Mouse (Mus musculus): ENCODE results near the gene Phpt1.

Gene Phpt1

DNA sequence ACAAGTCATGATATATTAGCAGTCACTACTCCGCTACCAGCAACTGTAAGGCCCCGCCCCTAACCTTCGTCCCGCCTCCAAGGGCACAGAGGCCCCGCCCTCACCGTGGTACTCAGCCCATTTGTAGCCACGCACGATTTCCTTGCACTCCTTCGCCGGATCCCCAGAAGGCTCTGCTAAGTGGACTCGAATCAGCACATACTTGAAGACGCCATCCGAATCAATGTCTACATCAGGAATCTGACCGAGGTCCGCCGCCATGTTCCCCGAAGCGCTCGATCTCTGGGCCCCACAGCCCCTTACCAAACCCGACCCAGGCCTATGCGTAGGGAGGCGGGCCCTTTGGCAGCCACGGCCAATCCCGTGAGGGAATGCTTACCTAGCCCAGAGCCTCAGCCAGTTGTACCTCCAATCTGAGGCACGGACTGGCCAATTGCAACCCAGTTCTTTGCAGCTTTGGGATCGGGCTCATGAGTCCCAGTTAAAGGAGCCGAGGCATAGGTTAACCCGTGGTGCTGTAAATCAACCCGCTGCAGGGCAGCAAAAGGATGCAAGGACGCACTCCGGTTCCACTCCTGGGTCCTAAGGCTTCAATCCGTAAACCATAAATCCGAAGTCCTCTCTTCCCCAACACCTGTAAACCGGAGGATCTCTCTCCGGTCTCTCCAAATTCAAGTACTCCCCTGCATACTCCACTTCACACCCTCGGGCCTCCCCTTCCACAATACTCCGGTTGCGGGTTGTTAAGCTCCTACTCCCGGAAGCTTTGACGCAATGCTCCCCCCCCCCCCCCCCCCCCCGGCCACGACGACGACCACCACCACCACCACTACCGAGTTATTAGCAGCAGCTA is at the start of gene Phpt1, which contains the start of gene Mamdc4:
Gene Phpt1 (minus strand): TSS at position 646 of the 853 bp plus-strand sequence.
Gene Mamdc4 (minus strand): TSS at position 267 of the 853 bp plus-strand sequence.
- peak; percentile 94 for DNase-seq (ENCODE audit: low spot score)

DNA sequence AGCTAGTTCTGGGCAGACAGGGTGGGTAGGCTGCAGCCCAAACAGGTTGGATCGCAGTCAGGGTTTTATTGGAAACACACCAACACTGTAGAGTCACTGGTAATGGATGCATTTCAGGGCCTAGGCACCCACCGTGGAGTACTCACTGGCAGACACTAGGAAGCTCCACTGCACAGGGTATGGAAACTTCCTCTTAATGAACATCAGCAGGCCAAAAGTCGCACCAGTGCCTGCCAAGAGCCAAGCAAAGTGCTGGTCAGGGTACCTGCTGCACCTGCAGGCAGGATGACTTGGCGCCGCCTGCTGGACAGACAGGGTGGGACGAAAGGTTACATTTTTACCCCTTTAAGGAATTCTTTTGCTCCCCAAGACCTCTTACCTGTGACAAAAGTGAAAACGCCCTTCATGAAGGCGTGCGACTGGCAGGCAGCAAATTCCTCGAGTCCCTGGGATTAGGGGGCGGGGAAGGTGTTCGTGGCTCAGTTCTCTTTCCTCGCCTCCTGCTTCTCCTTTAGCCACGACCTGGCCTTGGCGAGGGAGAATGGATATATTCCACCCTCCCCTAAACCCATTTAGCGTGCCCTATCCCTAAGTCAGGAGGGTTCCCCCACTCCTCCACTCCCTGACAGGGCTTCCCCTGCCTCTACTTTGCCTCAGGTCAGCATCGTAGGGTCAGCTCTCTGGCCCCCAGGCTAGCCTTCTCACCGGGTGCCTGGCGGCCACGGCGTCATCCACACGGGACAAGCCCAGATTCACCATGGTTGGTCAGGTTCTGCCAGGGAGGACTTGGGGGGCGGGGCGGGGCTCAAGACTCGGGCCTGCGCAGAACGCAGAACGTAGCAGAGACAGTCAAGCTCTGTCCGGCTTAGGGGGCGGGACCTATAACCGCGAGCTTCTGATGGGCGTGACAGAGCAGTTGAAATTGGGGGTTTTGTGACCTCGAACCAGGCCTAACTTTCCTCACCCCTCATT is 46.5 kb upstream of the Phpt1 start, which contains the start of gene Tmem141:
Gene Tmem141 (minus strand): TSS at position 777 of the 972 bp plus-strand sequence.
- DNase-seq (ENCODE audit: low spot score): peak; percentile 50

DNA sequence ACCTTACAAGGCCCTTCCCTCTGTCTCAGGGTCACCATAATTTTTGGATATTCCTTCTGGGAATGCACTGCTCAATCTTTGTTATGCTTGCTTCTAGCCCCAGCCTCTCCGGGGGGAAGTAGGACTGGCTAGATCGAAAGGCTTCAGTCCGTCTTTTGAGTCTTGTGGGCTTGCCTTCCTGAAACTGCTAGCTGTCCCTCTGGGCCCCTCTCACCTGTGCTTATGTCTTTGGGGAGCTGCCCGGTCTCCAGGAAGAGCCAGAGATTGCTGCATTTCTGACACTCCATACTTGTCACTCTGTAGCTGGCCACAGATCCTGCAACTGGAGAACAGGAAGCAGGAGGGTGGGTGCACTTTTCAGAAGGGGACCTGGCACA is 45.8 kb upstream of the Phpt1 start:
- DNase-seq (ENCODE audit: low spot score): no peak

DNA sequence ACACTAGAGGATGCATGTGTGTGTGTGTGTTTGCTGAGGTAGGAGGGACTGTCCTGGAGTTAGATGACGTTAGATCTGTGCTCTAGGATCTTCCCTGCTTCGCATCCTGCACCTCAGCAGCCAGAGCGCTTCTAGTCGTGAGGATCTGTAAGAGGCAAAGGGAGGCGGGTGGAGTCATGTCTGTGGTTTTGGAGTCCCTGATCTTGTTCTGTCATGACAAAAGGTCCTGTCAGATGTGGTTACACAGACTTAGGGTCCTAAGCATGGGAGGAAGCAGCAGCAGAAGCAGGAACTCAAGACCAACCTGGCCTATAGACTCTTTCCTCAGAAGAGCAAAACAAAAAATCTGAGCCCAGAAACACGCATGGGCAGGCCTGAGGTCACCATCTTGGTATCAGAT is 45.4 kb upstream of the Phpt1 start:
- DNase-seq (ENCODE audit: low spot score): peak; percentile 65

DNA sequence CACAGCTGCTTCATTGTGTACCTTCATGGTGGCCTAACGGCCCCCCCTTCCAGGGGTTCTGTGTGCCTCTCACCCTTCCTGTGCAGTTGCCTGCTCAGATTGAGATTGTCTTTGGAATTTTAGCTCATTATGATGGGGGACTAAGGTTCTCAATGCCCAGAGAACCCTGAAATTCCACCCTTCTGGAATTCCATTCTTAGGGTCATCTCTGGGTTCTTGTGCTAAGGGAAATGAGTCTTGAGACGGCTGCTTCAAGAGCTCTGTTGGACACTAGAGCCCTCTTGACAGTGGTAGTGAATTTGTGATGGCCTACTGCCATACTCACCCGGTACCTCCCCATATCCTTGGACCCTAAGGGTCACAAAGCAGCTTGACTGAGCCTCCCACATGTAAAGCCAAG is 42.6 kb upstream of the Phpt1 start, which contains the start of gene Ccdc183:
Gene Ccdc183 (minus strand): TSS at position 101 of the 400 bp plus-strand sequence.
- DNase-seq (ENCODE audit: low spot score): no peak

DNA sequence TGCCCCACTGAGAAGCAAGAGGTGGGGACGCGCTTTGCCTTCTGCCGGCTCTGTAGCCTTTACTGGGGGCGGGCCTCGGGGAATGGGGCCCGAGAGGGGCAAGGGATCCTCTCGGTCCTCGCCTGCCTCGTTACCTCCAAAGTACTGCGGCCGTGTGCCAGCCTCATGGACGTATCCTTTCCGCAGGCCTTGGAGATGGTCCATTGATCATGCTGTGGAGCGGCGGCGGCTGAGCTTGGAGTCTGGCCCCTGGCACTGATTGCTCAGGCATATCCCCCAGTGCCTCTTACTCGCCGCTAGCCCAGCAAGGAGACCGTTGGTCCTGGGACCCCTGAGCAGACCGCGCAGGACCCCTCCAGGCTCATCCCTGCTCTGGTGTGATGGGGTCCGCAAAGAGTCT is 41.4 kb upstream of the Phpt1 start:
- no peak for DNase-seq (ENCODE audit: low spot score)

DNA sequence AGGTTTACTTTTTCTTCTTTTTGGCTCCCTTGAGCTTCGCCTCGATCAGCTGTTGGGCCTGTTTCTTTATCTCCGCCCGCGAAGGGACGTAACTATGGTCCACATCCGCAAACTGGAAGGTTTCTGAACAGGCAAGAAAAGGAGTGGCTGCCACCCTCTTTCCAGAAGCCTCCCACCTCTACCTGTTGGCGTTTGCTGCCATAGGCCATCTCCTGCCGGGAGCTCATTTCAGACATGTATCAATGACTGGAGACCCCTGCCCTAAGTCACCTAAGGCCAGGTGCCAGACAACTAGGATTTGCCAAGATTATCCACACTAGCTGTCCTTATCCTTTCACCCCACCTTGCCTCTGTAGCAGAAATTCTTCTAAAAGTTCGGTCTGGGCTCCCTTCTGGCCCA is 33.6 kb upstream of the Phpt1 start:
- no peak for DNase-seq (ENCODE audit: low spot score)

DNA sequence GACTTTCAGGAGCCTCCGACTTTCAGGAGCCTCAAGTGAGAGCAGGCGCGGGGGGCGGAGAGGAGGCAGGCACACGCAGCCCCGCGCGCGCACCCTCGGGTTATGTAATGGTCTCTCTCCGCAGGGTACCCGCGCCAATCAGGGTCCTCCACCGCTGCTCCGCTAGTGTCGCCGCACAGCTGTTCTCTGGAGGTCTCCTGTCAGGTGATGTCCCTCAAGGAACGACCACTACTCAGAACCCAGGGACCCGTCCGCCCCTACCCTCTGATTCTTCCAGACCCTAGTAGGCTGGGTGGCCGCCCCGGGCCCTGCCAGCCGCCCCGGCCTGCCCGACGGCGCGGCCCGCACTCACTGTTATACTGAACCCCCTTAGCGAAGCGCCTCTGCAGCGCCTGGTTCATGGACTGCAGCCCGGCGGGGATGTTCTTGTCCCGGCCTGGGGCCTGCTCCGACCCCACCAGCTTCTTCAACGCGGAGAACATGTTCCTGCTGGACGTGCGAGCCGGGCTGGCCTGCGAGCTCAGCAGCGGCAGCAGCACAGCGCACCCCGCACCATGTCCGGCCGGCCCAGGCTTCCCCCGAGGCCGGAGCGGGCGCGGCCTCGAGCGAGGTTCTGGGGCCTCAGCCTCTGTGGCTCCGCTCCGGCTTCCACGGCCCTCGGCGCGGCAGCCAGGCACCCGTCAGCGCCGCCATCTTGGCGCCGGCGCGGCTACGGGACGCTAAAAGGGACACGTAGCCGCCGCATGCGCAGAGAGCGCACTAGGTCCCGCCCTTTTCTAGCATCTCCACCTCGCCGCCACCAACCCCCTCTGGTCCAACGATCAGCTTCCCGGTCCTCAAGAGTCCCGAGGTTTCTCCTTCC is 33.0 kb upstream of the Phpt1 start, which contains the start of gene Rabl6:
Gene Rabl6 (minus strand): TSS at position 761 of the 862 bp plus-strand sequence.
- DNase-seq (ENCODE audit: low spot score): peak; percentile 86

DNA sequence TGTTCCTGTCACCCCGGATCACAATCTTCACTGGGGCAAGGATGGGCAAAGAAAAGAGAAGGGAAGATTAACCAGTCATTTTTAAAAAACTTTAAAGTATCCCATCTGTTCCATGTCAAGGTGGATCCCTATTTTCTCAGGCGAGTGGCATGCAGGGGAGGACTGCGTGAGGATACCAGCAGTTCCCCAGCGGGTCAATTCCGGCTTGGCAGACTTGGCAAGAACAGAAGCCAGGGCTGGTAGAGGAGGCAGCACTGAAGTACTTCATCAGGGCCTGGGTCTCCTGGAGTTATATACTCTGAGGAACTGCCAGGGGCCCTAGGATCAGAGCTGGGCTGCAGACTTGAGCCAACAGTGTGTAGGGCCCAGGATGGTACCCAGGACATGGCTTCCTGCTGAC is 27.5 kb upstream of the Phpt1 start:
- DNase-seq (ENCODE audit: low spot score): no peak

DNA sequence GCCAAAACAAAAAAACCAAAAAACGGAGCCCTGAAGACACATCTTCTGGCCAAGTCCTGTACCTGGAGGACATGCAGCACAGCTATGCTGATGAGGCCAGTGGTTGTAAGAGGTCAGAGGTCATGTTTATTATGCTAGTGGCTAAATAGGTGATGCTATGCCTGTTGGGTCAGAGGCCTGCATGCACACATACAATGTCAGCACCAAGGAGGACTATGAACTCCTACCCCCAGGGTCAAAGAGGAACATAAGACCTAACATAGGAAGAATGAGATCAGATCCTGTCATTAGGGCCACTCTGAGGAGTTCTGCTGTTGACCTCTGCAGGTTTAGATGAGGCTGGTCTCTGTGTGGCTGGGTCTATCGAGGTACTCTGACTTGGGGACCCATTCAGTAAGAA is 25.0 kb upstream of the Phpt1 start:
- no peak for DNase-seq (ENCODE audit: low spot score)

DNA sequence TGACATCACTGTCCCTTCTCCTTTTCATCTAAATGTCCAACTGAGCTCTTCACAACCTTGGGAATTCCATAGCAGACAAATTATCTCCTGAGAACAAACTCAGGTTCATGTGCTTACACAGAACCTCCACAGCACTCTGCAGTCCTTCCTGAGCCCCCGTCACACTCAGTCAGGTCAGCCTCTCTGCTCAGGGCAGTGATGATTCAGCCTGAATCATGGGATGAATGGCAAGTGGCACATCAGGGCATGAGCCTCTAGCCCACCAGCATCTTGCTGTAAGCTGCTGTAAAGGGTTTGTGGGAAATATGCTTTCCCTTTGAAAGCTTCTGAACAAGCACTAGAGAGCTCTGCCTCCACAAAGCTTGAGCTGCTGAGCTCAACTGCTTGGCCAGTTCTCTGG is 23.7 kb upstream of the Phpt1 start:
- DNase-seq (ENCODE audit: low spot score): no peak

DNA sequence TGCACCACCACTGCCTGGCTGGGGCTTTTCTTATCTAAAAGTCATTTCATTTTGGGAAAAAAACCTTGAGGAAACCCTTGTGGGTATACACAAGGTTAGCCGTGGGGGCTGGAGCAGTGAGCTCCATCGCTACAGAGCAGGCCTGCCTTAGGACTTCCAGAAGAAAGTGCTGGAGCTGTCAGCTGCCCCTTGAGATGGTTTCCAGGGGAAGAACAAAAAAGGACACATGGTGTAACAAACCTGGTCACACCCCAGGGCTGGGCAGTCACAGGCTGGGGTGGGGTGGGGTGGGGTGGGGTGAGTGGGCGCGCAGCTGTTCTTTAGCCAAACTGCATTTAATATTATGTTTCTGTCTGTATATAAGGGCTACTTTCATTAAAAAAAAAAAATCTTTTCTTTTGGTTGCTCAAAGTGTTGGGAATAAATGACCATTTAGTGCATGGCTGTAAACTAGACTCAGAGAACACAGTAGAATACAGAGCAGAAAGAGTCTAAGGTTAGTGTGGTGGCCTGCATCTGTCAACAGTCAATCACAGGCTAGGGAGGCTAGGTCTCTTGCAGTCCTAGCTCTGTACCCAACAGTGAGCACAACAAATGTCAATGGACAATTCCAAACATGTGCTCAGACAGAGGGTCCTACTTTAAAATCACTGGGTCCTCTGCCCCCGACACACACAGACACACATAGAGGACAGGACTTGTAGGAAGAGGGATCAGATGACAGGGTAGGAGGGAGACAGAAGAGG is 21.9 kb upstream of the Phpt1 start:
- no peak for DNase-seq (ENCODE audit: low spot score)

DNA sequence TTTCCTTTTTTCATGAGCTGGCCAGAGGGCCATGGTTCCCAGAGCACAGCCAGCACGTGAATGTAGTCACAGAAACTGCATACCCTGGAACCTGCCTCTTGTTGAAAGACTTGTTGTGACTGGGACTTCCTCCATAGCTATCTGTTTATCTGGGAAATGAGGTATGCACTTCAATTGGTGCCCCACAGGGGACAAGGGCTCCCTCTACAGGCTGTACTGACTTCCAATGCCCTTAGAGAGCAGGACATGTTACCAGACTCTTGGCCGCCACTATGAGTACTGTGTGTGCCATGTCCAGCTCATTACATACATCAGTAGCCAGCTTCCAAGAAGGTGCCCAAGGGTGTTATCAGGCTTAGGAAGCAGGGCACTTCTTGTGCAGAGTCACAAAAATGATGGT is 16.8 kb upstream of the Phpt1 start:
- peak; percentile 15 for DNase-seq (ENCODE audit: low spot score)

DNA sequence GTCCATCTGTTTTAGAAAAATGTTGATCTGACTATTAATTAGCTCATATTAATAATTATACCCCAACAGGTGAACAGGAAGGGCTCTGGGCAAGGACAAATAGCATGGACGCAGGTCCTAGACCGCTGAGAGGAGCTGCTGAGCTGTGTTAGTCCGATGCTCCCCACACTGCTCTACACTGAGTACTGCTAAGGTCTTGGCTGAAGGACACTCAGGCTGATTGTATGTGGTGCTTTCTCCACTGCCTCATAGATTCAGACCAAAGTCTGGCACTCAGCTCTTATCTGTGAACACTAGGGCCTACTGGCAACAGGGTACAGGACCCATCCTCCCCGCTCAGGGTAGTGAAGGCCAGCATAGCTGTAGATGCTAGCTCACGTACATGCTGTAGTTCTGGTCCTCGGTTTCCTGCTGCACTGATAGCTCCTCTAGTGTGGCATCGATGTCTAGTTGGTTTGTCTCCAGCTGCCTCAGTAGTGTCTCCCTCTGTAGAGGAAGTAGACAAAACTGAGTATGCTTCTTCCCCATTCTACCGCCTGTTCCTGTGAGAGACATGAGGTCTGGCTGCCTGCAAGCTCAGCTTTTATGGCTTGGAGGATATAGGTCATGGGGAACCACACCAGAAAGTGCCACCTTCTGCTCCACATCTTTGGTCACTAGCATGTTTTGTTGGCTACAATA is 13.3 kb upstream of the Phpt1 start:
- DNase-seq (ENCODE audit: low spot score): no peak

DNA sequence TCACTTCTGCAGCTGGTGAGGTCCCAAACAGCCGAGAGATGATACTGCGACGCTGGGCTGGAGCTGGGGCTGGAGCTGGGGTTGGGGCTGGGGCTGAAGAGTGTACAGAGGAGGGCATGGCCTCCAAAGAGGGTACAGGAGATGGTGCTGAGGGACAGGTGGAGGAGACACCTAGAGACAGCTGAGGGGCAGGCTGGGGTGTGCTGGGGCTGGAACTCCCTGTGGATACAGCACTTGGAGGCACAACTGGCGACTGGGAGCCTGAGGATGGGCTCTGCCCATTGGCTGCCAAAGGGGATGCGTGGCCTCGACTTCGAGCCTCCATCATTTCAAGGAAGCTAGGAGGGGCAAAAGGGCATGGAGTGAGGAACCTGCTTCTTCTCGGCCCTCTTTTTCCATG is 12.3 kb upstream of the Phpt1 start:
- DNase-seq (ENCODE audit: low spot score): no peak

DNA sequence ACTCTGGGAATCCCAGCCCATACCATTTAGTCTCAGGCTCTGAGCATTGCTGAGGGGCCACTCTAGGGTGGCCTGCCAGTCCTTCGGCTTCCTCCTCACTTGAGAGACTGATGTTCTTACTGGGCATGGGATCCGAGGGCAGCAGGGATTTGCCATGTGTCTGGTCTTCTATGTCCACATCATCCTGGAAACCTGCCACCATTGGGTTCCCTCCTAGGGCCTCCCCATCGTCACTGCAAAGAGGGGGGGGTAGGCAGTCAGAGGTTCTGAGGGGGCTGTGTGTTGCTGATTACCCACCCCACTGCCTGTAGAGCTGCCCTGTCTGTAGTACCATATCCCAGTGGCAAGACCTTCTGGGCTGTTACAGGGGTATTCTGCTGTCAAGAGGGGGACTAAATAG is 10.6 kb upstream of the Phpt1 start:
- no peak for DNase-seq (ENCODE audit: low spot score)

DNA sequence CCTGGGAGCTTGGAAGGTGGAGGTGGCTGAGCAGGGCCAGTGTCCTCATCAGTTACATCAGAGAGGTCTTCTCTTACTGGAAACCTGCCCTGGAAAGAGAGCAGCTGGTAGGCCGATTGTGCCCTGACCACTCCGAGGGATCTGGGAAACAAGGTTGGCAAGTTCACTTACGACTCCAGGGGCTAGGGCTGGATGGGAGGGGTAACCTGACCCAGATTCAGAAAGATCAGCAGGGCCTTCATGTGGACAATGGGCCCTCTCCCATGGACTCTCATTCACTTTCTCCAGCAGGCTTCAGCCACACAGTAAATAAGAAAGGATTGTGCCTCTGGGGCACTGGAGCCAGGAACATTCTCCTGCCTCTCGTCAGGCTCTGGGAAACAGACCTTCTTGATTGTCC is 9.8 kb upstream of the Phpt1 start:
- no peak for DNase-seq (ENCODE audit: low spot score)

DNA sequence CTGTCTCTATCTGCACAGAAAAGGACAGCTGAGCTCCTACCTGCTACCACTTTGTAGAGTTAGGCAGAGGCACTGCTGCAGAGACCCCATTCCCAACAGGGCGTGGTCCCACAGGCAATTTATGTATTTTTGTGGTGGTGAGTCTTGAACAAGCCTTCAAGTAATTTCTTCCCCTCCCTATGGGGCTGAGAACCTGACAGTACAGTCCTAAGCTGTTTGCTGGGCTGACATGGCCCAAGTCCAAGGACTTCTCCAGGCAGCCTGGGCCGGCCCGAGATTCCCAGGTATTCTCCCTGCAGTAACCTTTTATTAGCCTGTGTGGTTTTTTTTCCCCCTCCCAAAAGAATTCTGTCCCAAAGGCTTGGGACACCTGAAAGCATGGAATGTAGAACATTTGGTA is 9.1 kb upstream of the Phpt1 start:
- DNase-seq (ENCODE audit: low spot score): no peak

DNA sequence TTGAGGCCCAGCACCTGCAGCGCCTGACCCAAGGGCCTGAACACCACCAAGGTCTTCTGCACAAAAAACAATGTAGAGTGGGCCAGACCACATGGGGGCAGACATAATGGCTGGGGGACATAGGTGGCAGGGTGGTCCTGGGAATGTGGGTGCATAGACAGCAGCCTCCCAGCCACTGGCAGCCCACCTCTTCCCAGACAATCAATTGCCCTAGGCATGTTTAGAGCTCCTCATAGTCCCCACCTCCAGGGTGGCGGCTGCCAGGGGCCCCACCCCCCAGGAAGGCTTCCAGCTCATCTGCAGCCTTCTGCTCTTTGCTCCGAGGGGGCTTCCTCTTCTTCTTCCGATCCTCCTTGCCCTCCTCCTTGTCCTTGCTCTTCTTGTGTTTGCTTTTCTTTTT is 8.5 kb upstream of the Phpt1 start:
- DNase-seq (ENCODE audit: low spot score): no peak

DNA sequence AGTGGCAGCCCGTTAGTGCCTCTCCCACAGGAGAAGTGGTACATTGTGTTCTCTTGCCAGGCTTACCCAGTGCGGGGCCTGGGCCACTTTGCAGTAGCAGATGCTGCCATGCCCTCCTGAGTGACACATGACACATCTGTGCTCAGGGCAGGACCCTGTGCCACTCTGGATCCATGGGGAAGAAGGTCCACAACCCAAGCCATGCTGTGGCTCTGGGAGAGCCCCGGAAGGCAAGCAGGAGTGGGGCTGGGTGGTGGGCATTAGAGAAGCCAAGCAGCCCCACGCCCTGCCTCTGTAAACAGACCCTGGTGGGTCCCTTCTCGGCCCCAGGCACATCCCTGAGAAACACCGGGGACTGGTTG is 8.1 kb upstream of the Phpt1 start:
- DNase-seq (ENCODE audit: low spot score): no peak

Measured in T-cell, adult 2 months (primary cell).